Mouse (Mus musculus) hindbrain, embryonic 10.5 days (tissue): Measurements from ENCODE around the gene Gm4553. TPM values are rescaled to one million over a fixed set of nuclear protein-coding genes. Genes with fewer than 3 reads are reported as not detected.
"Not testable (repeated sequence)": the region's sequence is repeated elsewhere in the genome, so short reads cannot be mapped to it uniquely, and the experiment has no call there.

Experiments
- DNase-seq: peaks from one replicate; pipeline ENCODE4 v3.0.0-alpha.2; 2017; ENCODE audit warnings: low spot score
- H3K27ac ChIP-seq: fragments of 300-500 bp; sonication (generic); 2 replicates; pipeline ENCODE4 v1.5.1; 2016; ENCODE audit warnings: mild to moderate bottlenecking, moderate library complexity
- H3K27me3 ChIP-seq: fragments of 300-500 bp; sonication (generic); 2 replicates; pipeline ENCODE4 v1.6.1; 2016; ENCODE audit warnings: mild to moderate bottlenecking; ENCODE audit not compliant: poor library complexity, insufficient read depth, severe bottlenecking
- H3K36me3 ChIP-seq: fragments of 300-500 bp; sonication (generic); 2 replicates; pipeline ENCODE4 v1.6.1; 2016; ENCODE audit warnings: mild to moderate bottlenecking, moderate library complexity
- H3K4me1 ChIP-seq: fragments of 300-500 bp; sonication (generic); replicated peaks from 2 replicates; pipeline ENCODE4 v1.6.1; 2016; ENCODE audit warnings: mild to moderate bottlenecking
- H3K4me3 ChIP-seq: fragments of 300-500 bp; sonication (generic); 2 replicates; pipeline ENCODE4 v1.5.1; 2016; ENCODE audit warnings: mild to moderate bottlenecking, moderate library complexity
- H3K9me3 ChIP-seq: fragments of 300-500 bp; sonication (generic); 2 replicates; pipeline ENCODE4 v1.6.1; 2016; ENCODE audit warnings: mild to moderate bottlenecking, moderate library complexity
- WGBS: fragments of 180-500 bp; shearing (Covaris S2); methylation state at CpG from one replicate; pipeline ENCODE4 v1.1.7; 2016; 5-methylcytosine and 5-hydroxymethylcytosine counted together
- polyA plus RNA-seq: library from polyadenylated mRNA; unstranded; fragments of >200 nt; fragmentation: Nextera tagmentation; extraction: Ambion mirVana; gene quantifications from 2 replicates; pipeline ENCODE4 v1.2.1, GENCODE M21; 2016

Gene Gm4553
- polyA plus RNA-seq, 1 experiment from 2014 or later: not detected

DNA sequence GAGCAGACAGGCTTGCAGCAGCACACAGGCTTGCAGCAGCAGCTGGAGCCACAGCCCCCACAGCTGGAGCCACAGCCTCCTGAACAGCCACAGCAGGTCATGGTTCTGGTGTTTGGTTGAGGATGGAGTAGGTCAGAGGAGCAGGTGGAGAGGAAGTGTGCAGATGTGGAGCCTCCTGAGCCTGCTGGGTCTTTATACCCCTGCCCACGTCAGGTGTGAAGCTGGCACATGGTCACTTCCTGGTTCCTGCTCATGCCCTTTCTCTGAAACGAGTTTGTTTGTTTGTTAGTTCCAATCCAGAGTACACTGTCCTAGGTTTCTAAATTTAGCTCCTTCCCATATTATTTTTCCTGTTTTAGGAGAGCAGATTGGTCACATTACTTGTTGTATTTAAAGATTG lies 8.5 kb downstream of the Gm4553 start, which contains the start of gene Gm29735:
Gene Gm29735 (minus strand): TSS at position 101 of the 400 bp plus-strand sequence.
- not testable (repeated sequence) for H3K36me3 ChIP-seq, H3K27ac ChIP-seq, H3K4me1 ChIP-seq, DNase-seq, H3K9me3 ChIP-seq, H3K4me3 ChIP-seq, H3K27me3 ChIP-seq
- WGBS: 49% methylated on average over 2 of the region's 2 CpGs

- no peak overlapping the region for H3K4me3 ChIP-seq
- no peaks in the 10 kb centered on the region for H3K4me1 ChIP-seq
- no peak for DNase-seq
- no peak overlapping the region for H3K27ac ChIP-seq
- WGBS: 85% methylated on average over 1 of the region's 1 CpGs
- no peaks in the 10 kb centered on the region for H3K27me3 ChIP-seq
- no peaks in the 10 kb centered on the region for H3K9me3 ChIP-seq
- no peaks in the 10 kb centered on the region for H3K36me3 ChIP-seq
Observed at GRCm38 (mm10) chr7:142155308-142155707, 10.2 kb downstream of the Gm4553 start.

GRCm38 (mm10) chr7:142152191-142152590 lies 13.3 kb downstream of the Gm4553 start:
- no peaks in the 10 kb centered on the region for H3K27me3 ChIP-seq
- no peaks in the 10 kb centered on the region for H3K4me1 ChIP-seq
- H3K27ac ChIP-seq: no peak overlapping the region
- H3K36me3 ChIP-seq: no peaks in the 10 kb centered on the region
- no peaks in the 10 kb centered on the region for H3K9me3 ChIP-seq
- no peak for DNase-seq
- 87% methylated on average over 4 of the region's 4 CpGs for WGBS
- H3K4me3 ChIP-seq: no peak overlapping the region

DNA sequence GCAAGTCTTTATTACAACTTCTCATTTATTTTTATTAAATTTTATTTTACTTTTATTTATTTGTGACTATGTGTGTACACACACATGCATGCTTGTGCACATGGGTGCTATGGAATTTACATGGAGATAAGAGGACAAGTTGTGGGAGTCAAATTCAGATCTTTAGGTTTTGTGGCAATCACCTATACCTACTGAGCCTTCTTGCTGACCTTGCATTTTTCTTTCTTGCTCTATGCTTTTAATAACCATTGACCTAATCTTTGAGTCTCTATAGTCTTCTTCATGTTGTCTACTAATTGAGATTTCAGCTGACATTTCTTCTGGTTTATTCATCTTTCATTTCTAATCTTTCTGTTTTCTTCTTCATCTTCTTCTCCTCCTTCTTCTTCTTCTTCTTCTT lies 16.9 kb downstream of the Gm4553 start:
- H3K4me1 ChIP-seq: no peaks in the 10 kb centered on the region
- no peaks in the 10 kb centered on the region for H3K9me3 ChIP-seq
- no peaks in the 10 kb centered on the region; the same call in 1 of the 2 replicates for H3K27me3 ChIP-seq
- H3K27ac ChIP-seq: no peak overlapping the region
- H3K4me3 ChIP-seq: no peak overlapping the region
- H3K36me3 ChIP-seq: no peaks in the 10 kb centered on the region
- DNase-seq: no peak

GRCm38 (mm10) chr7:142146033-142146432 lies 19.5 kb downstream of the Gm4553 start:
- Histone ChIP-seq H3K9me3 (no peaks in the 10 kb centered on the region), H3K4me3 (no peak overlapping the region), H3K27me3 (no peaks in the 10 kb centered on the region; the same call in 1 of the 2 replicates), H3K4me1 (no peaks in the 10 kb centered on the region), H3K36me3 (no peaks in the 10 kb centered on the region), H3K27ac (no peak overlapping the region)
- WGBS: 6% methylated on average over 1 of the region's 1 CpGs
- peak; percentile 40 for DNase-seq

- no peak for DNase-seq
- Histone ChIP-seq H3K4me3 (no peak overlapping the region), H3K27me3 (no peaks in the 10 kb centered on the region; the same call in 1 of the 2 replicates), H3K4me1 (no peaks in the 10 kb centered on the region), H3K27ac (no peak overlapping the region), H3K36me3 (no peaks in the 10 kb centered on the region), H3K9me3 (no peaks in the 10 kb centered on the region)
- 57% methylated on average over 4 of the region's 4 CpGs for WGBS
Observed at GRCm38 (mm10) chr7:142145413-142145940, 20.1 kb downstream of the Gm4553 start.

DNA sequence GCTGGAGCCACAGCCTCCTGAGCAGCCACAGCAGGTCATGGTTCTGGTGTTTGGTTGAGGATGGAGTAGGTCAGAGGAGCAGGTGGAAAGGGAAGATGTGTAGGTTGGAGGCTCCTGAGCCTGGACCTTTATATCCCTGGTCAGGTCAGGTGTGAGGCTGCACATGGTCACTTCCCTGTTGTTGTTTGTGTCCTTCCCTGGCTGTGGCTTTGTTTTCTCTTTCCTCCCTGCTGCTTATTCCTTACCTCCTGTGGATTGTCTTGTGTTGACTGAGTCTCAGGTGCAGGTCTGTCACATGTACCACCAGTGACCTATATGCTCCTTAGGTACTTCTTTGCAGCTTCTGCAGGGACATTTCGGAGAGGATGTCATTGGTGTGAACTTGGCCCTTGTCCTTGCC lies 21.0 kb downstream of the Gm4553 start, which contains the start of gene Gm45337:
Gene Gm45337 (minus strand): TSS at position 101 of the 400 bp plus-strand sequence.
- Histone ChIP-seq H3K27me3 (no peaks in the 10 kb centered on the region; the same call in 1 of the 2 replicates), H3K9me3 (no peaks in the 10 kb centered on the region), H3K36me3 (no peaks in the 10 kb centered on the region), H3K4me3 (no peak within 1 kb of the TSS), H3K4me1 (no peaks in the 10 kb centered on the region), H3K27ac (no peak within 1 kb of the TSS)
- no peak for DNase-seq
- WGBS: 78% methylated on average over 1 of the region's 1 CpGs

- not testable (repeated sequence) for H3K27ac ChIP-seq, DNase-seq, H3K36me3 ChIP-seq, H3K4me3 ChIP-seq, H3K4me1 ChIP-seq, H3K27me3 ChIP-seq, H3K9me3 ChIP-seq
- 47% methylated on average over 1 of the region's 1 CpGs for WGBS
Observed at GRCm38 (mm10) chr7:142143506-142144010, 22.0 kb downstream of the Gm4553 start.

- H3K9me3 ChIP-seq: no peaks in the 10 kb centered on the region
- no peak for DNase-seq
- no peak overlapping the region for H3K4me3 ChIP-seq
- H3K27ac ChIP-seq: no peak overlapping the region
- H3K27me3 ChIP-seq: no peaks in the 10 kb centered on the region; the same call in 1 of the 2 replicates
- no peaks in the 10 kb centered on the region for H3K36me3 ChIP-seq
- 61% methylated on average over 1 of the region's 1 CpGs for WGBS
- H3K4me1 ChIP-seq: no peaks in the 10 kb centered on the region
Observed at GRCm38 (mm10) chr7:142140696-142141095, 24.8 kb downstream of the Gm4553 start.

GRCm38 (mm10) chr7:142135934-142136333 lies 29.6 kb downstream of the Gm4553 start, which contains the start of gene Gm39115:
Gene Gm39115, minus strand, starts transcription at chr7:142136034.
- not testable (repeated sequence) for H3K9me3 ChIP-seq, DNase-seq, H3K36me3 ChIP-seq, H3K4me3 ChIP-seq, H3K4me1 ChIP-seq, H3K27ac ChIP-seq, H3K27me3 ChIP-seq
- WGBS: 49% methylated on average over 2 of the region's 2 CpGs

- WGBS: 61% methylated on average over 4 of the region's 4 CpGs
- no peaks in the 10 kb centered on the region for H3K9me3 ChIP-seq
- DNase-seq: no peak
- no peak overlapping the region for H3K27ac ChIP-seq
- no peaks in the 10 kb centered on the region for H3K4me1 ChIP-seq
- H3K27me3 ChIP-seq: no peaks in the 10 kb centered on the region
- no peak overlapping the region for H3K4me3 ChIP-seq
- no peaks in the 10 kb centered on the region for H3K36me3 ChIP-seq
Observed at GRCm38 (mm10) chr7:142134206-142134995, 31.1 kb downstream of the Gm4553 start.

- Histone ChIP-seq H3K4me1 (no peaks in the 10 kb centered on the region), H3K27ac (no peak overlapping the region), H3K4me3 (no peak overlapping the region), H3K9me3 (no peaks in the 10 kb centered on the region), H3K27me3 (no peaks in the 10 kb centered on the region), H3K36me3 (no peaks in the 10 kb centered on the region)
- WGBS: 62% methylated on average over 4 of the region's 4 CpGs
- DNase-seq: no peak
Observed at GRCm38 (mm10) chr7:142128843-142129242, 36.7 kb downstream of the Gm4553 start.

GRCm38 (mm10) chr7:142120629-142121028 lies 44.9 kb downstream of the Gm4553 start, which contains the start of gene Gm45618:
Gene Gm45618, minus strand, starts transcription at chr7:142120729.
- not testable (repeated sequence) for H3K9me3 ChIP-seq, DNase-seq, H3K36me3 ChIP-seq, H3K27me3 ChIP-seq, H3K4me1 ChIP-seq, H3K4me3 ChIP-seq, H3K27ac ChIP-seq
- WGBS: 90% methylated on average over 1 of the region's 1 CpGs
